Mouse (Mus musculus): ENCODE results near the gene Slf1.

The Slf1 gene

GRCm38 (mm10) chr13:77134931-77135620 is at the start of gene Slf1, which contains the start of gene 2210408I21Rik:
Gene Slf1 (minus strand): TSS chr13:77135473.
Gene 2210408I21Rik (plus strand): TSS chr13:77135540.
- CTCF ChIA-PET, result no interaction called here

GRCm38 (mm10) chr13:77177931-77178330 is 42.7 kb upstream of the Slf1 start:
- CTCF ChIA-PET, result no interaction called here

- CTCF ChIA-PET, result no interaction called here
Measured at GRCm38 (mm10) chr13:77140890-77141289, 5.6 kb upstream of the Slf1 start.

GRCm38 (mm10) chr13:77135621-77135981 is 328 bp upstream of the Slf1 start:
- CTCF ChIA-PET, result no interaction called here

GRCm38 (mm10) chr13:77131132-77131531 is 4.1 kb downstream of the Slf1 start:
- CTCF ChIA-PET, result no interaction called here

GRCm38 (mm10) chr13:77128240-77128639 is 7.0 kb downstream of the Slf1 start:
- CTCF ChIA-PET, result interaction anchor here (0.7 kb wide), 1 partner anchor 1400 kb away, joined by 17 read pairs; no protein-coding TSS in a partner anchor

- CTCF ChIA-PET, result no interaction called here
Measured at GRCm38 (mm10) chr13:77125159-77125558, 10.1 kb downstream of the Slf1 start.

- CTCF ChIA-PET, result no interaction called here
Measured at GRCm38 (mm10) chr13:77118695-77119094, 16.6 kb downstream of the Slf1 start.

GRCm38 (mm10) chr13:77107734-77108133 is 27.5 kb downstream of the Slf1 start:
- CTCF ChIA-PET, result no interaction called here

- CTCF ChIA-PET, result interaction anchor here (0.6 kb wide), 2 partner anchors 62 to 115 kb away, joined by 3 read pairs; no protein-coding TSS in a partner anchor
Measured at GRCm38 (mm10) chr13:77092876-77093275, 42.4 kb downstream of the Slf1 start.

- CTCF ChIA-PET, result no interaction called here
Measured at GRCm38 (mm10) chr13:77072030-77072429, 63.2 kb downstream of the Slf1 start.

GRCm38 (mm10) chr13:77068847-77069246 is 66.4 kb downstream of the Slf1 start:
- CTCF ChIA-PET, result no interaction called here

- CTCF ChIA-PET, result no interaction called here
Measured at GRCm38 (mm10) chr13:77063221-77063620, 72.1 kb downstream of the Slf1 start.

- CTCF ChIA-PET, result no interaction called here
Measured at GRCm38 (mm10) chr13:77049736-77050135, 85.5 kb downstream of the Slf1 start.

GRCm38 (mm10) chr13:77048461-77048860 is 86.8 kb downstream of the Slf1 start:
- CTCF ChIA-PET, result no interaction called here

GRCm38 (mm10) chr13:77047179-77047931 is 87.9 kb downstream of the Slf1 start:
- CTCF ChIA-PET, result no interaction called here

GRCm38 (mm10) chr13:77046416-77046815 is 88.9 kb downstream of the Slf1 start:
- CTCF ChIA-PET, result no interaction called here

- CTCF ChIA-PET, result no interaction called here
Measured at GRCm38 (mm10) chr13:77045375-77045774, 89.9 kb downstream of the Slf1 start.

- CTCF ChIA-PET, result no interaction called here
Measured at GRCm38 (mm10) chr13:77043375-77043774, 91.9 kb downstream of the Slf1 start.

GRCm38 (mm10) chr13:77029594-77029993 is 105.7 kb downstream of the Slf1 start:
- CTCF ChIA-PET, result no interaction called here

- CTCF ChIA-PET, result no interaction called here
Measured at GRCm38 (mm10) chr13:77018851-77019250, 116.4 kb downstream of the Slf1 start.

- CTCF ChIA-PET, result no interaction called here
Measured at GRCm38 (mm10) chr13:77003684-77004083, 131.6 kb downstream of the Slf1 start.

- CTCF ChIA-PET, result no interaction called here
Measured at GRCm38 (mm10) chr13:77002628-77003027, 132.6 kb downstream of the Slf1 start.
